Mouse (Mus musculus) lung, adult 2 months (tissue): ENCODE measurements around the gene Zfp971. TPM values are rescaled to one million over a fixed set of nuclear protein-coding genes. Genes with fewer than 3 reads are reported as not detected.
"Not testable (repeated sequence)": the region's sequence is repeated elsewhere in the genome, so short reads cannot be mapped to it uniquely, and the experiment has no call there.

ENCODE experiments used
- DNase-seq: peaks from one replicate; pipeline ENCODE4 v3.0.0; 2022
- H3K4me1 ChIP-seq: fragments of 200-500 bp; 2 replicates; pipeline ENCODE4 v1.6.1; 2011; ENCODE audit warnings: low read length; ENCODE audit not compliant: control insufficient read depth, insufficient read depth
- H3K4me3 ChIP-seq: fragments of 200-500 bp; replicated peaks from 2 replicates; pipeline ENCODE3; 2011; ENCODE audit warnings: low read depth, mild to moderate bottlenecking, control low read depth, low read length; ENCODE audit errors: extremely low read depth
- CTCF ChIP-seq: fragments of 200-500 bp; IDR thresholded peaks from 2 replicates; pipeline ENCODE4 v1.5.1; 2011; ENCODE audit warnings: mild to moderate bottlenecking, low read length, control low read depth; ENCODE audit not compliant: insufficient read depth
- POLR2A ChIP-seq: fragments of 200-500 bp; IDR thresholded peaks from 2 replicates; pipeline ENCODE4 v1.6.1; 2011; ENCODE audit warnings: low read depth, mild to moderate bottlenecking, control low read depth, low read length, borderline replicate concordance; ENCODE audit errors: extremely low read depth
- WGBS: fragments of 180-500 bp; shearing (Covaris S2); methylation state at CpG from one replicate; pipeline ENCODE4 v1.1.7; 2018; 5-methylcytosine and 5-hydroxymethylcytosine counted together
- polyA plus RNA-seq: library from polyadenylated mRNA; depleted of rRNA; stranded (reverse); fragments of >200 nt; gene quantifications from 2 replicates; pipeline ENCODE4 v1.2.3, GENCODE M21; 2012; rRNA removed

The Zfp971 gene
- polyA plus RNA-seq, result 0.71 and 1.4 TPM in 2 replicates

- peak; percentile 68 for DNase-seq
- H3K4me1 ChIP-seq, result not testable (repeated sequence)
- WGBS, result 1% methylated on average over 15 of the region's 15 CpGs
These were observed at the start of gene Zfp971 for GRCm38 (mm10) chr2:178023011-178023611. Gene Zfp971 (plus strand): TSS chr2:178023284.

GRCm38 (mm10) chr2:177974814-177975213 lies 48.3 kb upstream of the Zfp971 start:
- not testable (repeated sequence) for H3K4me3 ChIP-seq, DNase-seq, H3K4me1 ChIP-seq
- WGBS, result 72% methylated on average over 7 of the region's 7 CpGs

More at GRCm38 (mm10) chr2:178023011-178023611, at the start of gene Zfp971:
- peak within 1 kb of the TSS; percentile 57 for H3K4me3 ChIP-seq

GRCm38 (mm10) chr2:178019486-178019885 lies 3.6 kb upstream of the Zfp971 start:
- 68% methylated on average over 3 of the region's 3 CpGs for WGBS

GRCm38 (mm10) chr2:178020773-178021172 lies 2.3 kb upstream of the Zfp971 start:
- WGBS, result 58% methylated on average over 8 of the region's 8 CpGs
- H3K4me3 ChIP-seq, DNase-seq, H3K4me1 ChIP-seq: not testable (repeated sequence)

More at GRCm38 (mm10) chr2:178019486-178019885, 3.6 kb upstream of the Zfp971 start:
- not testable (repeated sequence) for DNase-seq, H3K4me3 ChIP-seq, H3K4me1 ChIP-seq

- not testable (repeated sequence) for H3K4me3 ChIP-seq, H3K4me1 ChIP-seq, DNase-seq
- WGBS, result 11% methylated on average over 2 of the region's 2 CpGs
These were observed 777 bp downstream of the Zfp971 start for GRCm38 (mm10) chr2:178023861-178024260.

GRCm38 (mm10) chr2:178027601-178028000 lies 4.5 kb downstream of the Zfp971 start:
- 83% methylated on average over 3 of the region's 3 CpGs for WGBS
- H3K4me1 ChIP-seq, H3K4me3 ChIP-seq, DNase-seq: not testable (repeated sequence)

- TF ChIP-seq POLR2A (no peak), CTCF (peak; percentile 33)
- DNase-seq, result peak; percentile 36
- Histone ChIP-seq H3K4me3 (no peak overlapping the region), H3K4me1 (no peaks in the 10 kb centered on the region)
- 0% methylated on average over 1 of the region's 1 CpGs for WGBS
These were observed 35.1 kb downstream of the Zfp971 start for GRCm38 (mm10) chr2:178058195-178058594.

GRCm38 (mm10) chr2:178078166-178078717 lies 55.2 kb downstream of the Zfp971 start, which contains the start of gene Zfp931:
Gene Zfp931 (minus strand): TSS chr2:178078476.
- not testable (repeated sequence) for DNase-seq
- WGBS, result 2% methylated on average over 6 of the region's 14 CpGs

More at GRCm38 (mm10) chr2:178078166-178078717, 55.2 kb downstream of the Zfp971 start, which contains the start of gene Zfp931:
- not testable (repeated sequence) for H3K4me1 ChIP-seq
- peak within 1 kb of the TSS; percentile 23 for H3K4me3 ChIP-seq

Other genes starting within 250 kb of the Zfp971 start
- 6.3 and 7.5 TPM in 2 replicates for gene Gm14325, start 182.9 kb upstream of the Zfp971 start, polyA plus RNA-seq
- gene Gm14327, start 126.2 kb upstream of the Zfp971 start, polyA plus RNA-seq, result 0.66 and 7.6 TPM in 2 replicates
- 0.65 TPM in 1 of 2 replicates, not detected in the other for gene Zfp972, start 97.7 kb upstream of the Zfp971 start, polyA plus RNA-seq
- 1.2 and 2.3 TPM in 2 replicates for gene Gm14326, start 66.0 kb upstream of the Zfp971 start, polyA plus RNA-seq
- gene Zfp931, start 55.2 kb downstream of the Zfp971 start, polyA plus RNA-seq, result 0.70 and 1.2 TPM in 2 replicates
- gene Phactr3, start 95.7 kb downstream of the Zfp971 start, polyA plus RNA-seq, result 0.20 and 0.38 TPM in 2 replicates